Mouse (Mus musculus) liver, embryonic 18 days (tissue): ENCODE data around the gene Tmigd1. TPM values are rescaled to one million over a fixed set of nuclear protein-coding genes. Genes with fewer than 3 reads are reported as not detected.

Source experiments
- polyA plus RNA-seq: library from polyadenylated mRNA; depleted of rRNA; stranded (reverse); fragments of >200 nt; gene quantifications from 2 replicates; pipeline ENCODE4 v1.2.3, GENCODE M21; 2012; rRNA removed

Gene Tmigd1
- polyA plus RNA-seq, result 0.02 and 0.06 TPM in 2 replicates

GRCm38 (mm10) chr11:76901579-76902361 is at the start of gene Tmigd1:
Gene Tmigd1 (plus strand): TSS chr11:76902159.

DNA sequence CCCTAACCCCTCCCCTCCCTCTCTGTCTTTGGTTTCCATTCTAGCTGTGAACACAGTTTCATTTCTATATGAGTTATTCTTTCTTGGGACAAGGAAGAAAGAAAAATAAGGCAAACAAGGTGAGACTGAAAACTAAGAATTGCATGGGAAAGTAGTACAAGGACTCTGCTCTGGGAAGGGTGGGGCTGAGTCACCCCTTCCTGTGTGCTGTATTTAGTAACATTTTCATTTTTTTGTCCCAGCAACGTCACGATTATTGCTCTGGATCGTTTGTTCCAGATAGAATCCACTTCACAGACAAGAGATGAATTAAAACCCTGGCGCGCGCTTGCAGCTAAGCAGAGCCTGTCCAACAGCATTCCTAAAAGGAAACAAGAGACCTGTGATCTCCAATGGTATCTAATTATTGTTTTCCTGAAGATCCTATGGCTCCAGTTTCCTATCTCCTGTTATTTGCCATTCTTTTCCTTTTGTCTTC is 22.8 kb downstream of the Tmigd1 start, which contains the start of gene Blmh:
Blmh (plus strand) TSS at position 51 of the 478 bp plus-strand sequence.

Other genes starting within 250 kb of the Tmigd1 start
- gene Bhlha9, start 229.7 kb upstream of the Tmigd1 start, polyA plus RNA-seq, result 0.02 TPM in 1 of 2 replicates, not detected in the other
- gene Trarg1, start 222.4 kb upstream of the Tmigd1 start, polyA plus RNA-seq, result 0.01 and 0.02 TPM in 2 replicates
- 8.6 and 9.7 TPM in 2 replicates for gene Gosr1, start 138.6 kb upstream of the Tmigd1 start, polyA plus RNA-seq
- 5.7 and 7.1 TPM in 2 replicates for gene Cpd, start 55.1 kb upstream of the Tmigd1 start, polyA plus RNA-seq
- gene Blmh, start 22.6 kb downstream of the Tmigd1 start, polyA plus RNA-seq, result 15.7 and 16.2 TPM in 2 replicates
- gene Slc6a4, start 96.4 kb downstream of the Tmigd1 start, polyA plus RNA-seq, result 2.3 and 2.8 TPM in 2 replicates
- 3.3 and 3.7 TPM in 2 replicates for gene Nsrp1, start 176.3 kb downstream of the Tmigd1 start, polyA plus RNA-seq